ENCODE assay signal across 9 mouse cellular contexts in the genomic region with DNA sequence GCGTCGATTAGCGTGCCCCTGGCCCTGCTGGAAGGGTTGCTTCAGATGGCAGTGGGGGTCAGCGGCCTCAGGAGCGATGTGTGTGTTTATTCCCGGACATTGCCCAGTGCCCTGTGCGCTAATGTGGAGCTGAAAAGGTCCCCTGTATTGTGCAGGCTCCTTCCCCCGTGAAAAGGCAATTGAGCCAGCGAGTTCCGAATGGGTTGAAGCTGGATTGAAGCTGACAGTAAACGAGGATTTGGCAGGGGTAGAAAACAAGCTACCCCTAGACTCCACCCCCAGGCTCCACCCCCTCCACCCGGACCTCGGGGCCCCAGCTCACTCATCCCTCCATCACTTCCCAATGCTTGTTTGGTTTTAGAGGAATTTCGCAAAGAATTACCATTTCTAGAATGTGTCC. TPM values are rescaled to one million over a fixed set of nuclear protein-coding genes. Genes with fewer than 3 reads are reported as not detected.
DNase-seq lines count a peak whose midpoint lies in the region; ATAC-seq and TF ChIP-seq lines count a peak whose summit lies in the region.
"Had no signal": no experiment of that assay in that cellular context is flagged by ENCODE, and none has a peak within 500 bp of the region (broad histone marks: within the 10 kb centered on the region; RNA-seq: fewer than 3 reads in every experiment).

No protein-coding gene starts in this region.

- DNase-seq in forebrain, embryonic 11.5 days (ENCODE audit: low spot score) = no peak
- DNase-seq in midbrain, embryonic 10.5 days (ENCODE audit: low spot score) = peak; percentile 50
- no peak for DNase-seq in midbrain, postnatal 0 days (ENCODE audit: low spot score)
- DNase-seq in hindbrain, postnatal 0 days (ENCODE audit: low spot score) = no peak
- peak; percentile 96 for DNase-seq in retina, postnatal 1 day
- DNase-seq in T-cell, adult 2 months (ENCODE audit: low spot score) = no peak
- DNase-seq: lung, postnatal 14 days had no signal

- no peaks in the 10 kb centered on the region for H3K36me3 ChIP-seq in forebrain, embryonic 11.5 days (ENCODE audit: control insufficient read depth, insufficient read depth, low read length)
- H3K36me3 ChIP-seq in forebrain, embryonic 16.5 days (ENCODE audit: control insufficient read depth, insufficient read depth) = no peaks in the 10 kb centered on the region
- H3K36me3 ChIP-seq in midbrain, embryonic 10.5 days = no peaks in the 10 kb centered on the region
- H3K36me3 ChIP-seq in midbrain, postnatal 0 days (ENCODE audit: insufficient read depth, low read length) = no peaks in the 10 kb centered on the region
- no peaks in the 10 kb centered on the region for H3K36me3 ChIP-seq in hindbrain, postnatal 0 days (ENCODE audit: insufficient read depth, low read length)

- H3K4me1 ChIP-seq in forebrain, embryonic 11.5 days (replicated peaks; ENCODE audit: control insufficient read depth, insufficient read depth, low read length) = peaks cover 13% of the 10 kb centered on the region
- peaks cover 31% of the 10 kb centered on the region for H3K4me1 ChIP-seq in forebrain, embryonic 16.5 days (replicated peaks; ENCODE audit: control insufficient read depth, insufficient read depth, low read length)
- H3K4me1 ChIP-seq in midbrain, embryonic 10.5 days = peaks cover 59% of the 10 kb centered on the region
- peaks cover 5% of the 10 kb centered on the region; the same call in 1 of the 2 replicates for H3K4me1 ChIP-seq in midbrain, postnatal 0 days (ENCODE audit: insufficient read depth, low read length)
- peaks cover 9% of the 10 kb centered on the region for H3K4me1 ChIP-seq in hindbrain, postnatal 0 days (ENCODE audit: insufficient read depth, low read length)

- H3K27me3 ChIP-seq in forebrain, embryonic 11.5 days (ENCODE audit: control insufficient read depth, insufficient read depth, low read length) = peaks cover 13% of the 10 kb centered on the region; the same call in 1 of the 2 replicates
- peaks cover 21% of the 10 kb centered on the region for H3K27me3 ChIP-seq in forebrain, embryonic 16.5 days (replicated peaks; ENCODE audit: control insufficient read depth, insufficient read depth, low read length)
- H3K27me3 ChIP-seq in midbrain, embryonic 10.5 days (ENCODE audit: low read depth, poor library complexity, severe bottlenecking) = peaks cover 89% of the 10 kb centered on the region
- peaks cover 10% of the 10 kb centered on the region; the same call in 1 of the 2 replicates for H3K27me3 ChIP-seq in midbrain, postnatal 0 days (ENCODE audit: insufficient read depth, low read length)
- H3K27me3 ChIP-seq in hindbrain, postnatal 0 days (ENCODE audit: insufficient read depth, low read length) = peaks cover 12% of the 10 kb centered on the region; the same call in 1 of the 2 replicates

- 2% methylated on average over 14 of the region's 14 CpGs for whole genome bisulfite sequencing in forebrain, embryonic 11.5 days
- WGBS in forebrain, embryonic 16.5 days = 3% methylated on average over 14 of the region's 14 CpGs
- 4% methylated on average over 14 of the region's 14 CpGs for WGBS in midbrain, embryonic 10.5 days
- 15% methylated on average over 14 of the region's 14 CpGs for WGBS in midbrain, postnatal 0 days
- WGBS in hindbrain, postnatal 0 days = 9% methylated on average over 14 of the region's 14 CpGs

- no peaks in the 10 kb centered on the region; the same call in 1 of the 2 replicates for H3K9me3 ChIP-seq in forebrain, embryonic 11.5 days (ENCODE audit: control insufficient read depth, low read length)
- no peaks in the 10 kb centered on the region for H3K9me3 ChIP-seq in forebrain, embryonic 16.5 days (ENCODE audit: control insufficient read depth, low read length)
- peaks cover 9% of the 10 kb centered on the region; the same call in 1 of the 2 replicates for H3K9me3 ChIP-seq in midbrain, embryonic 10.5 days (replicated peaks)
- H3K9me3 ChIP-seq in midbrain, postnatal 0 days (ENCODE audit: low read length) = no peaks in the 10 kb centered on the region
- H3K9me3 ChIP-seq in hindbrain, postnatal 0 days (ENCODE audit: low read length) = no peaks in the 10 kb centered on the region

- H3K9ac ChIP-seq in forebrain, embryonic 11.5 days (ENCODE audit: low read length) = peak overlapping the region; percentile 27; the same call in 1 of the 2 replicates
- H3K9ac ChIP-seq in forebrain, embryonic 16.5 days (replicated peaks; ENCODE audit: low read depth, low read length) = no peak overlapping the region
- H3K9ac ChIP-seq in midbrain, postnatal 0 days (replicated peaks; ENCODE audit: low read length, poor library complexity, severe bottlenecking) = no peak overlapping the region
- no peak overlapping the region for H3K9ac ChIP-seq in hindbrain, postnatal 0 days (replicated peaks; ENCODE audit: low read length)

- H3K4me3 ChIP-seq in forebrain, embryonic 11.5 days (ENCODE audit: low read depth, low read length) = no peak overlapping the region
- H3K4me3 ChIP-seq in forebrain, embryonic 16.5 days (replicated peaks; ENCODE audit: low read length) = no peak overlapping the region
- peak overlapping the region; percentile 35 for H3K4me3 ChIP-seq in midbrain, embryonic 10.5 days
- no peak overlapping the region for H3K4me3 ChIP-seq in midbrain, postnatal 0 days (ENCODE audit: low read depth, low read length)
- H3K4me3 ChIP-seq in hindbrain, postnatal 0 days (ENCODE audit: low read length) = no peak overlapping the region

- no peak overlapping the region for H3K27ac ChIP-seq in forebrain, embryonic 11.5 days (ENCODE audit: low read depth, low read length)
- H3K27ac ChIP-seq in forebrain, embryonic 16.5 days (ENCODE audit: low read length) = no peak overlapping the region
- peak overlapping the region; percentile 42 for H3K27ac ChIP-seq in midbrain, embryonic 10.5 days (replicated peaks)
- H3K27ac ChIP-seq in midbrain, postnatal 0 days (ENCODE audit: low read depth, low read length) = no peak overlapping the region
- no peak overlapping the region for H3K27ac ChIP-seq in hindbrain, postnatal 0 days

- peak overlapping the region; percentile 32 for H3K4me2 ChIP-seq in forebrain, embryonic 11.5 days (ENCODE audit: low read depth, low read length, severe bottlenecking)
- H3K4me2 ChIP-seq in forebrain, embryonic 16.5 days (ENCODE audit: low read length) = no peak overlapping the region
- no peak overlapping the region for H3K4me2 ChIP-seq in midbrain, postnatal 0 days (ENCODE audit: low read depth, low read length, poor library complexity, severe bottlenecking)
- H3K4me2 ChIP-seq in hindbrain, postnatal 0 days (ENCODE audit: low read depth, low read length) = 0 out of 2 replicates have a peak overlapping the region, but pooled peaks have one; percentile 0

- no peak for TF ChIP-seq CTCF in midbrain, postnatal 0 days (IDR thresholded peaks at IDR 0.05)
- TF ChIP-seq CTCF in hindbrain, postnatal 0 days (IDR thresholded peaks at IDR 0.05; ENCODE audit: low read depth) = no peak

- no peak for ATAC-seq in forebrain, embryonic 11.5 days (replicated peaks; ENCODE audit: low FRiP score)
- ATAC-seq in forebrain, embryonic 16.5 days = no peak
- ATAC-seq in midbrain, postnatal 0 days (ENCODE audit: low FRiP score) = no peak
- ATAC-seq in hindbrain, postnatal 0 days = no peak
- no peak for ATAC-seq in CD4-positive, CD25-positive, alpha-beta regulatory T cell, adult 4 months

RNA-seq across cellular contexts. Expression of gene Casz1, which starts 12.3 kb away (rescaled TPM):
- 3.4 and 3.6 TPM in 2 replicates for polyA plus RNA-seq in forebrain, embryonic 11.5 days (2014; fragmentation: Nextera tagmentation; extraction: Ambion mirVana)
- polyA plus RNA-seq in forebrain, embryonic 16.5 days (2015; fragmentation: Nextera tagmentation; extraction: Ambion mirVana) = 0.98 and 1.0 TPM in 2 replicates
- polyA plus RNA-seq in midbrain, embryonic 10.5 days (2016; fragmentation: Nextera tagmentation; extraction: Ambion mirVana) = 2.9 and 6.3 TPM in 2 replicates
- 3.7 and 4.0 TPM in 2 replicates for total RNA-seq in midbrain, postnatal 0 days (2014; rRNA removed)
- 2.0 TPM in 2 replicates for polyA plus RNA-seq in midbrain, postnatal 0 days (2015; fragmentation: Nextera tagmentation; extraction: Ambion mirVana)
- total RNA-seq in hindbrain, postnatal 0 days (2014; rRNA removed) = 6.3 and 7.2 TPM in 2 replicates
- polyA plus RNA-seq in hindbrain, postnatal 0 days (2015; fragmentation: Nextera tagmentation; extraction: Ambion mirVana) = 2.3 and 3.2 TPM in 2 replicates
- polyA plus RNA-seq in CD4-positive, CD25-positive, alpha-beta regulatory T cell, adult 4 months (2017; shearing (Covaris generic)) = 1 to 10 TPM; 1.0 to 1.9 TPM

Comparison
In these comparisons a context has a peak if more than half of its experiments do, and no peak if none do; other contexts are left out.
1. DNase-seq: peak in midbrain, embryonic 10.5 days (single experiment) and retina, postnatal 1 day (single experiment); none in forebrain, embryonic 11.5 days (single experiment), midbrain, postnatal 0 days (single experiment), hindbrain, postnatal 0 days (single experiment) and T-cell, adult 2 months (single experiment).
2. H3K4me2 ChIP-seq: peak in forebrain, embryonic 11.5 days (single experiment) and hindbrain, postnatal 0 days (single experiment); none in forebrain, embryonic 16.5 days (single experiment) and midbrain, postnatal 0 days (single experiment).